ENCODE assay signal across 14 mouse cellular contexts in genomic region chr6:113336852-113337620, GRCm38 (mm10). TPM values are rescaled to one million over a fixed set of nuclear protein-coding genes. Genes with fewer than 3 reads are reported as not detected.
DNase-seq lines count a peak whose midpoint lies in the region; ATAC-seq and TF ChIP-seq lines count a peak whose summit lies in the region.
"Had no signal": no experiment of that assay in that cellular context is flagged by ENCODE, and none has a peak within 500 bp of the region (broad histone marks: within the 10 kb centered on the region; RNA-seq: fewer than 3 reads in every experiment).

No protein-coding gene starts in this region.

- H3K4me1 ChIP-seq in heart, embryonic 13.5 days: peaks cover 43% of the 10 kb centered on the region
- peaks cover 6% of the 10 kb centered on the region for H3K4me1 ChIP-seq in heart, embryonic 10.5 days
- peaks cover 16% of the 10 kb centered on the region; the same call in 1 of the 2 replicates for H3K4me1 ChIP-seq in lung, embryonic 14.5 days (ENCODE audit: insufficient read depth)
- H3K4me1 ChIP-seq in lung, adult 2 months (ENCODE audit: control insufficient read depth, insufficient read depth, low read length): peaks cover 6% of the 10 kb centered on the region
- H3K4me1 ChIP-seq in bone marrow macrophage, adult 2 months (ENCODE audit: control insufficient read depth, insufficient read depth, low read length): peaks cover 65% of the 10 kb centered on the region
- peaks cover 2 to 7% of the 10 kb centered on the region in 2 experiments; a peak in 3 of 4 replicates for H3K4me1 ChIP-seq in liver, embryonic 14.5 days (replicated peaks; ENCODE audit: control insufficient read depth in 2 of 2, insufficient read depth in 2 of 2, low read length in 1 of 2)

- H3K9me3 ChIP-seq in heart, embryonic 13.5 days: no peaks in the 10 kb centered on the region
- H3K9me3 ChIP-seq in heart, embryonic 10.5 days: no peaks in the 10 kb centered on the region
- no peaks in the 10 kb centered on the region for H3K9me3 ChIP-seq in lung, embryonic 14.5 days (ENCODE audit: low read depth, low read length)
- no peaks in the 10 kb centered on the region for H3K9me3 ChIP-seq in liver, embryonic 14.5 days (ENCODE audit: control insufficient read depth, low read length)
- H3K9me3 ChIP-seq: liver, embryonic 15.5 days; stomach, embryonic 15.5 days had no signal

- H3K4me3 ChIP-seq in heart, embryonic 13.5 days: no peak overlapping the region
- no peak overlapping the region for H3K4me3 ChIP-seq in heart, embryonic 10.5 days
- H3K4me3 ChIP-seq in lung, embryonic 14.5 days (ENCODE audit: low read depth, low read length): no peak overlapping the region
- H3K4me3 ChIP-seq in lung, adult 2 months (replicated peaks; ENCODE audit: extremely low read depth, low read depth, low read length): no peak overlapping the region
- no peak overlapping the region for H3K4me3 ChIP-seq in bone marrow macrophage, adult 2 months (ENCODE audit: insufficient read depth, low read length)
- H3K4me3 ChIP-seq in liver, embryonic 14.5 days (ENCODE audit: insufficient read depth in 1 of 2, low read depth in 2 of 2, low read length in 2 of 2): no peak overlapping the region
- H3K4me3 ChIP-seq: liver, embryonic 15.5 days; stomach, embryonic 15.5 days had no signal

- H3K36me3 ChIP-seq in heart, embryonic 13.5 days: peaks cover 83% of the 10 kb centered on the region
- H3K36me3 ChIP-seq in heart, embryonic 10.5 days: peaks cover 79% of the 10 kb centered on the region
- H3K36me3 ChIP-seq in lung, embryonic 14.5 days (ENCODE audit: insufficient read depth): peaks cover 74% of the 10 kb centered on the region
- no peaks in the 10 kb centered on the region; the same call in 1 of the 2 replicates for H3K36me3 ChIP-seq in liver, embryonic 14.5 days (replicated peaks; ENCODE audit: control insufficient read depth, insufficient read depth, low read depth)

- H3K4me2 ChIP-seq in heart, embryonic 13.5 days: no peak overlapping the region
- no peak overlapping the region for H3K4me2 ChIP-seq in lung, embryonic 14.5 days
- no peak overlapping the region for H3K4me2 ChIP-seq in liver, embryonic 14.5 days (ENCODE audit: low read depth)
- H3K4me2 ChIP-seq: liver, embryonic 15.5 days; stomach, embryonic 15.5 days had no signal

- DNase-seq in heart, embryonic 10.5 days (ENCODE audit: low spot score): no peak
- peak; percentile 78 for DNase-seq in lung, embryonic 14.5 days
- no peak for DNase-seq in lung, adult 2 months
- no peak for DNase-seq in liver, embryonic 14.5 days (ENCODE audit: low read depth in 3 of 3, low spot score in 3 of 3)
- no peak for DNase-seq in urinary bladder, postnatal 14 days (ENCODE audit: low spot score)
- DNase-seq in spleen, postnatal 14 days (ENCODE audit: low spot score in 2 of 2): no peak
- DNase-seq: gastrocnemius, postnatal 14 days; layer of hippocampus, postnatal 36 days; midbrain, embryonic 14.5 days had no signal

- TF ChIP-seq EP300 in liver, embryonic 14.5 days (IDR thresholded peaks at IDR 0.05; ENCODE audit: low read depth): no peak

- TF ChIP-seq CTCF in lung, embryonic 14.5 days (IDR thresholded peaks at IDR 0.05; ENCODE audit: low read depth): no peak
- no peak for TF ChIP-seq CTCF in lung, adult 2 months (IDR thresholded peaks at IDR 0.05; ENCODE audit: insufficient read depth, low read length)
- TF ChIP-seq CTCF in bone marrow macrophage, adult 2 months (IDR thresholded peaks at IDR 0.05; ENCODE audit: low read depth, low read length): no peak
- no peak for TF ChIP-seq CTCF in liver, embryonic 14.5 days (IDR thresholded peaks at IDR 0.05; ENCODE audit: low read depth)

- H3K27me3 ChIP-seq in heart, embryonic 13.5 days (replicated peaks): no peaks in the 10 kb centered on the region
- H3K27me3 ChIP-seq in heart, embryonic 10.5 days (ENCODE audit: insufficient read depth, poor library complexity, severe bottlenecking): no peaks in the 10 kb centered on the region
- H3K27me3 ChIP-seq in lung, embryonic 14.5 days (ENCODE audit: insufficient read depth, low read length): no peaks in the 10 kb centered on the region
- H3K27me3 ChIP-seq in liver, embryonic 14.5 days (ENCODE audit: control insufficient read depth, insufficient read depth, low read length): no peaks in the 10 kb centered on the region
- H3K27me3 ChIP-seq: liver, embryonic 15.5 days; stomach, embryonic 15.5 days had no signal

- 46% methylated on average over 8 of the region's 8 CpGs for WGBS in heart, embryonic 13.5 days
- WGBS in heart, embryonic 10.5 days: 64% methylated on average over 8 of the region's 8 CpGs
- WGBS in lung, embryonic 14.5 days: 48% methylated on average over 8 of the region's 8 CpGs
- 38% methylated on average over 8 of the region's 8 CpGs for WGBS in lung, adult 2 months
- 31% methylated on average over 8 of the region's 8 CpGs for WGBS in liver, embryonic 14.5 days (ENCODE audit: insufficient replicate concordance)

- ATAC-seq in heart, embryonic 13.5 days (ENCODE audit: extremely low read depth, insufficient number of reproducible peaks, low FRiP score, low TSS enrichment): no peak
- no peak for ATAC-seq in lung, embryonic 14.5 days (ENCODE audit: insufficient read depth)
- ATAC-seq in liver, embryonic 14.5 days (ENCODE audit: insufficient read depth): peak; percentile 29; the same call in 1 of the 2 replicates
- ATAC-seq: inflammation-experienced regulatory T-cells, adult 6 months had no signal

- peak overlapping the region; percentile 56 for H3K27ac ChIP-seq in heart, embryonic 13.5 days (replicated peaks)
- no peak overlapping the region for H3K27ac ChIP-seq in heart, embryonic 10.5 days
- no peak overlapping the region for H3K27ac ChIP-seq in lung, embryonic 14.5 days (ENCODE audit: low read depth)
- peak overlapping the region; percentile 41; the same call in 1 of the 2 replicates for H3K27ac ChIP-seq in bone marrow macrophage, adult 2 months (ENCODE audit: insufficient read depth, low read depth, low read length)
- no peak overlapping the region for H3K27ac ChIP-seq in liver, embryonic 14.5 days
- H3K27ac ChIP-seq: liver, embryonic 15.5 days; stomach, embryonic 15.5 days had no signal

- peak overlapping the region; percentile 40; the same call in 1 of the 2 replicates for H3K9ac ChIP-seq in heart, embryonic 13.5 days
- no peak overlapping the region for H3K9ac ChIP-seq in lung, embryonic 14.5 days
- H3K9ac ChIP-seq in liver, embryonic 14.5 days (replicated peaks): no peak overlapping the region
- H3K9ac ChIP-seq: liver, embryonic 15.5 days; stomach, embryonic 15.5 days had no signal

- no peak for TF ChIP-seq POLR2A in lung, adult 2 months (IDR thresholded peaks at IDR 0.05; ENCODE audit: borderline replicate concordance, extremely low read depth, low read depth, low read length)
- TF ChIP-seq POLR2A in bone marrow macrophage, adult 2 months (IDR thresholded peaks at IDR 0.05; ENCODE audit: borderline replicate concordance, low read depth, low read length): no peak

RNA-seq across cellular contexts. Expression of gene Camk1, which starts 6.7 kb away (rescaled TPM):
- 109 and 115 TPM in 2 replicates for polyA plus RNA-seq in heart, embryonic 13.5 days (2015; fragmentation: Nextera tagmentation; extraction: Ambion mirVana)
- polyA plus RNA-seq in heart, embryonic 10.5 days (2016; fragmentation: Nextera tagmentation; extraction: Ambion mirVana): 82.7 and 89.2 TPM in 2 replicates
- polyA plus RNA-seq in lung, embryonic 14.5 days (2014; fragmentation: Nextera tagmentation; extraction: Ambion mirVana): 109 and 110 TPM in 2 replicates
- polyA plus RNA-seq in lung, adult 2 months (2012; rRNA removed): 69.2 and 84.4 TPM in 2 replicates
- polyA plus RNA-seq in bone marrow macrophage, adult 2 months (2012; ENCODE audit: insufficient read depth, insufficient read length, missing spikeins): 216 and 226 TPM in 2 replicates
- 6.9 and 9.0 TPM in 2 replicates for polyA plus RNA-seq in liver, embryonic 14.5 days (2012; rRNA removed)
- polyA plus RNA-seq in liver, embryonic 14.5 days (2014; fragmentation: Nextera tagmentation; extraction: Ambion mirVana): 16.3 and 19.7 TPM in 2 replicates

RNA-seq across cellular contexts. Expression of gene Ogg1, which starts 10.3 kb away (rescaled TPM):
- polyA plus RNA-seq in heart, embryonic 13.5 days (2015; fragmentation: Nextera tagmentation; extraction: Ambion mirVana): 9.5 and 11.6 TPM in 2 replicates
- 13.6 and 15.9 TPM in 2 replicates for polyA plus RNA-seq in heart, embryonic 10.5 days (2016; fragmentation: Nextera tagmentation; extraction: Ambion mirVana)
- 16.9 and 17.7 TPM in 2 replicates for polyA plus RNA-seq in lung, embryonic 14.5 days (2014; fragmentation: Nextera tagmentation; extraction: Ambion mirVana)
- 18.9 and 23.9 TPM in 2 replicates for polyA plus RNA-seq in lung, adult 2 months (2012; rRNA removed)
- polyA plus RNA-seq in bone marrow macrophage, adult 2 months (2012; ENCODE audit: insufficient read depth, insufficient read length, missing spikeins): 14.9 and 15.0 TPM in 2 replicates
- 8.0 TPM in 2 replicates for polyA plus RNA-seq in liver, embryonic 14.5 days (2012; rRNA removed)
- 4.5 and 5.1 TPM in 2 replicates for polyA plus RNA-seq in liver, embryonic 14.5 days (2014; fragmentation: Nextera tagmentation; extraction: Ambion mirVana)

RNA-seq across cellular contexts. Expression of gene Brpf1, which starts 30.1 kb away (rescaled TPM):
- polyA plus RNA-seq in heart, embryonic 13.5 days (2015; fragmentation: Nextera tagmentation; extraction: Ambion mirVana): 11.1 and 11.6 TPM in 2 replicates
- 15.0 and 17.7 TPM in 2 replicates for polyA plus RNA-seq in heart, embryonic 10.5 days (2016; fragmentation: Nextera tagmentation; extraction: Ambion mirVana)
- 24.6 and 26.4 TPM in 2 replicates for polyA plus RNA-seq in lung, embryonic 14.5 days (2014; fragmentation: Nextera tagmentation; extraction: Ambion mirVana)
- 20.2 and 21.3 TPM in 2 replicates for polyA plus RNA-seq in lung, adult 2 months (2012; rRNA removed)
- polyA plus RNA-seq in bone marrow macrophage, adult 2 months (2012; ENCODE audit: insufficient read depth, insufficient read length, missing spikeins): 31.6 and 34.1 TPM in 2 replicates
- polyA plus RNA-seq in liver, embryonic 14.5 days (2012; rRNA removed): 9.4 and 11.7 TPM in 2 replicates
- polyA plus RNA-seq in liver, embryonic 14.5 days (2014; fragmentation: Nextera tagmentation; extraction: Ambion mirVana): 6.7 and 7.5 TPM in 2 replicates

RNA-seq across cellular contexts. Expression of gene Tada3, which starts 40.6 kb away (rescaled TPM):
- 39.6 and 41.5 TPM in 2 replicates for polyA plus RNA-seq in heart, embryonic 13.5 days (2015; fragmentation: Nextera tagmentation; extraction: Ambion mirVana)
- 46.7 TPM in 2 replicates for polyA plus RNA-seq in heart, embryonic 10.5 days (2016; fragmentation: Nextera tagmentation; extraction: Ambion mirVana)
- 45.9 and 49.4 TPM in 2 replicates for polyA plus RNA-seq in lung, embryonic 14.5 days (2014; fragmentation: Nextera tagmentation; extraction: Ambion mirVana)
- 25.7 and 26.9 TPM in 2 replicates for polyA plus RNA-seq in lung, adult 2 months (2012; rRNA removed)
- polyA plus RNA-seq in bone marrow macrophage, adult 2 months (2012; ENCODE audit: insufficient read depth, insufficient read length, missing spikeins): 28.6 and 30.2 TPM in 2 replicates
- polyA plus RNA-seq in liver, embryonic 14.5 days (2012; rRNA removed): 10.3 and 15.1 TPM in 2 replicates
- 15.6 and 18.7 TPM in 2 replicates for polyA plus RNA-seq in liver, embryonic 14.5 days (2014; fragmentation: Nextera tagmentation; extraction: Ambion mirVana)

RNA-seq across cellular contexts. Expression of gene Arpc4, which starts 40.9 kb away (rescaled TPM):
- 264 and 283 TPM in 2 replicates for polyA plus RNA-seq in heart, embryonic 13.5 days (2015; fragmentation: Nextera tagmentation; extraction: Ambion mirVana)
- 330 and 356 TPM in 2 replicates for polyA plus RNA-seq in heart, embryonic 10.5 days (2016; fragmentation: Nextera tagmentation; extraction: Ambion mirVana)
- polyA plus RNA-seq in lung, embryonic 14.5 days (2014; fragmentation: Nextera tagmentation; extraction: Ambion mirVana): 211 and 214 TPM in 2 replicates
- 62.3 and 67.0 TPM in 2 replicates for polyA plus RNA-seq in lung, adult 2 months (2012; rRNA removed)
- polyA plus RNA-seq in bone marrow macrophage, adult 2 months (2012; ENCODE audit: insufficient read depth, insufficient read length, missing spikeins): 503 and 507 TPM in 2 replicates
- 37.2 and 43.7 TPM in 2 replicates for polyA plus RNA-seq in liver, embryonic 14.5 days (2012; rRNA removed)
- polyA plus RNA-seq in liver, embryonic 14.5 days (2014; fragmentation: Nextera tagmentation; extraction: Ambion mirVana): 102 and 103 TPM in 2 replicates

Comparison
In these comparisons a context has a peak if more than half of its experiments do, and no peak if none do; other contexts are left out.
1. H3K27ac ChIP-seq: peak in heart, embryonic 13.5 days (single experiment) and bone marrow macrophage, adult 2 months (single experiment); none in heart, embryonic 10.5 days (single experiment), lung, embryonic 14.5 days (single experiment) and liver, embryonic 14.5 days (single experiment).